Mouse (Mus musculus): Measurements from ENCODE around the gene Rab40b. TPM values are rescaled to one million over a fixed set of nuclear protein-coding genes. Genes with fewer than 3 reads are reported as not detected.

The Rab40b gene
- total RNA-seq, 2 experiments from 2014 or later, result 1.3 to 1.6 TPM

Small RNAs within 50 kb of the gene (microRNA-seq; reads per million reads assigned to microRNA genes)
- not detected for gene Mir7236

Other genes starting within 250 kb of the Rab40b start
- not detected for gene Tex19.1, start 242.1 kb downstream of the Rab40b start, total RNA-seq (2021)
- under 1 TPM; 0.34 to 0.81 TPM for gene Uts2r, start 228.0 kb downstream of the Rab40b start, total RNA-seq (2021)
- gene Hexdc, start 183.8 kb downstream of the Rab40b start, total RNA-seq (2021), result 10 to 100 TPM; 10.2 to 11.0 TPM
- 10 to 100 TPM; 14.5 to 14.6 TPM for gene Ogfod3, start 183.5 kb downstream of the Rab40b start, total RNA-seq (2021)
- 1 to 10 TPM; 7.8 to 9.5 TPM for gene Cybc1, start 158.9 kb downstream of the Rab40b start, total RNA-seq (2021)
- 100 to 1,000 TPM in 1 of 2 experiments, 10 to 100 TPM in 1; 97.7 to 123 TPM for gene Narf, start 151.0 kb downstream of the Rab40b start, total RNA-seq (2021)
- gene Foxk2, start 128.3 kb downstream of the Rab40b start, total RNA-seq (2021), result 10 to 100 TPM; 19.1 to 20.0 TPM
- gene Wdr45b, start 33.8 kb downstream of the Rab40b start, total RNA-seq (2021), result 10 to 100 TPM; 32.5 to 34.2 TPM
- 1 to 10 TPM; 7.4 to 7.8 TPM for gene Fn3krp, start 33.1 kb upstream of the Rab40b start, total RNA-seq (2021)
- gene Fn3k, start 46.7 kb upstream of the Rab40b start, total RNA-seq (2021), result 10 to 100 TPM; 23.7 to 27.6 TPM
- 10 to 100 TPM in 1 of 2 experiments, 1 to 10 TPM in 1; 10.0 to 11.5 TPM for gene Tbcd, start 63.7 kb upstream of the Rab40b start, total RNA-seq (2021)
- under 1 TPM in 1 of 2 experiments, not detected in 1; 0.08 TPM for gene Zfp750, start 131.1 kb upstream of the Rab40b start, total RNA-seq (2021)

Data from heart, postnatal 25 days (tissue).